Comparison of ENCODE assay signal across 11 mouse cellular contexts in the genomic region with DNA sequence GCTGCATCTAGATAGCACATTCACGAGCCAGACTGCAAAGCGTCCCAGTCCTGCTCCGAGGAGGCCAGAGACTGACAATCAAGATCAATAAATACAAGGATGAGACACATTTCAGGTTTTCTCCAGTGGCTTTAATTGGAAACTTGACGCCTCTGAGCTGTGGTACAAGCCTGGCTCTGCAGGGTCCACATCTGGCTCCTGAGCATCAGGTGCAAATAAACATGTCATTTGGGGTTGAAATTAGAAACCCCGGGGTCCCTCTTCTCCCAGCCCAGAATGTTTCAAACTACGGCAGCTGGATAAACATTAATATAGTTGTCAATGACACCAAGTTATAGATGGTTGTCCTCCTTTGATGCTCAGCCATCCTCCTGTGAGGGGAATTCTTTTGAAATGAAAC.
"Had no signal": no experiment of that assay in that cellular context is flagged by ENCODE, and none has a peak within 500 bp of the region (broad histone marks: within the 10 kb centered on the region; RNA-seq: fewer than 3 reads in every experiment).

No protein-coding gene starts in this region.

- H3K36me3 ChIP-seq: kidney, embryonic 15.5 days; midbrain, embryonic 10.5 days; neural tube, embryonic 13.5 days had no signal

- H3K9me3 ChIP-seq: kidney, embryonic 15.5 days; midbrain, embryonic 10.5 days; neural tube, embryonic 13.5 days had no signal

- DNase-seq: kidney, postnatal 14 days; left cerebral cortex, postnatal 4 days; lung, adult 18-20 months; midbrain, embryonic 14.5 days; right cerebral cortex, postnatal 14 days; thymus, postnatal 36 days had no signal

- H3K27ac ChIP-seq: kidney, embryonic 15.5 days; liver, embryonic 14.5 days; midbrain, embryonic 10.5 days; neural tube, embryonic 13.5 days had no signal

- H3K4me3 ChIP-seq: kidney, embryonic 15.5 days; midbrain, embryonic 10.5 days; myocyte; neural tube, embryonic 13.5 days had no signal

- H3K27me3 ChIP-seq: kidney, embryonic 15.5 days; neural tube, embryonic 13.5 days had no signal

- H3K9ac ChIP-seq: kidney, embryonic 15.5 days; liver, embryonic 14.5 days; neural tube, embryonic 13.5 days had no signal

- H3K4me2 ChIP-seq: kidney, embryonic 15.5 days; neural tube, embryonic 13.5 days had no signal
